Mouse (Mus musculus): Measurements from ENCODE around the gene Uvssa.

Uvssa gene

GRCm38 (mm10) chr5:33372331-33373038 lies 5.9 kb upstream of the Uvssa start:
- no peak for DNase-seq (ENCODE audit: low spot score)

- DNase-seq (ENCODE audit: low spot score): no peak
These were observed 1.2 kb upstream of the Uvssa start for GRCm38 (mm10) chr5:33377176-33377575.

GRCm38 (mm10) chr5:33377801-33378301 lies 498 bp upstream of the Uvssa start:
- no peak for DNase-seq (ENCODE audit: low spot score)

- no peak for DNase-seq (ENCODE audit: low spot score)
These were observed 9.2 kb downstream of the Uvssa start for GRCm38 (mm10) chr5:33387550-33387949.

GRCm38 (mm10) chr5:33393803-33394202 lies 15.5 kb downstream of the Uvssa start:
- peak; percentile 28 for DNase-seq (ENCODE audit: low spot score)

- no peak for DNase-seq (ENCODE audit: low spot score)
These were observed 17.3 kb downstream of the Uvssa start for GRCm38 (mm10) chr5:33395693-33396092.

- no peak for DNase-seq (ENCODE audit: low spot score)
These were observed 18.5 kb downstream of the Uvssa start for GRCm38 (mm10) chr5:33396828-33397227.

- DNase-seq (ENCODE audit: low spot score): no peak
These were observed 22.5 kb downstream of the Uvssa start for GRCm38 (mm10) chr5:33400819-33401218.

- no peak for DNase-seq (ENCODE audit: low spot score)
These were observed 42.0 kb downstream of the Uvssa start for GRCm38 (mm10) chr5:33420313-33420712.

GRCm38 (mm10) chr5:33427461-33427860 lies 49.1 kb downstream of the Uvssa start:
- no peak for DNase-seq (ENCODE audit: low spot score)

GRCm38 (mm10) chr5:33430106-33430505 lies 51.8 kb downstream of the Uvssa start:
- DNase-seq (ENCODE audit: low spot score): no peak

GRCm38 (mm10) chr5:33430511-33431172 lies 52.3 kb downstream of the Uvssa start:
- DNase-seq (ENCODE audit: low spot score): no peak

GRCm38 (mm10) chr5:33431173-33432005 lies 53.0 kb downstream of the Uvssa start:
- no peak for DNase-seq (ENCODE audit: low spot score)

GRCm38 (mm10) chr5:33432057-33432935 lies 53.9 kb downstream of the Uvssa start:
- DNase-seq (ENCODE audit: low spot score): no peak

- no peak for DNase-seq (ENCODE audit: low spot score)
These were observed 55.1 kb downstream of the Uvssa start, which contains the start of gene Nkx1-1 for GRCm38 (mm10) chr5:33433201-33434138. Gene Nkx1-1 (minus strand): TSS chr5:33433976.

- no peak for DNase-seq (ENCODE audit: low spot score)
These were observed 55.9 kb downstream of the Uvssa start for GRCm38 (mm10) chr5:33434141-33434780.

GRCm38 (mm10) chr5:33435151-33435550 lies 56.8 kb downstream of the Uvssa start:
- DNase-seq (ENCODE audit: low spot score): no peak

- no peak for DNase-seq (ENCODE audit: low spot score)
These were observed 57.6 kb downstream of the Uvssa start for GRCm38 (mm10) chr5:33435941-33436340.

- DNase-seq (ENCODE audit: low spot score): peak; percentile 85
These were observed 59.9 kb downstream of the Uvssa start for GRCm38 (mm10) chr5:33438214-33438613.
